Mouse (Mus musculus) cerebellum, adult 9-10 months (tissue): ENCODE measurements at regions not wholly inside any gene's neighbourhood (a gene's known extent, or its start where the extent isn't known, plus 50 kb on each side); places are given as distances from the start of the nearest gene placed in this dataset.

Experiments used
- DNase-seq: peaks from one replicate; pipeline ENCODE4 v3.0.0; 2022

DNA sequence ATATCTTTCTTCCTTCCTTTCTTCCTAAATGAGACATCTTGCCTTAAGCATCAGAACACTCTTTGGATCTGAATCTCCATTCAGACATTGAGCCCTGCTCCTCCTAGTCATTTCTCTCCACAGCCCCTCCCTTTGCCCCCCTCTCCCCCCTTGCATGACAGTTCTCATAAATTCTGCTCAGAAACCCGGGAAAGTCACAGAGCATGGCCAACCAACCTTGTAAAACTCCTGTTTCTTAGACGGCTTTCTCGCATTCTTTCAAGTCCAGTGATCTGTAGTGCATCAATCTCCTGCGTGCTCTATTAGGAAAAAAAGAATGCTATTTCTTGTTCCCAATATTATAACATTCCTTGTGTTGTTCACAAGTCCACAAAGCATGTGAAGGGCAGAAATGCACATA is 124.6 kb downstream of the Ugt8a start:
- DNase-seq, result no peak

DNA sequence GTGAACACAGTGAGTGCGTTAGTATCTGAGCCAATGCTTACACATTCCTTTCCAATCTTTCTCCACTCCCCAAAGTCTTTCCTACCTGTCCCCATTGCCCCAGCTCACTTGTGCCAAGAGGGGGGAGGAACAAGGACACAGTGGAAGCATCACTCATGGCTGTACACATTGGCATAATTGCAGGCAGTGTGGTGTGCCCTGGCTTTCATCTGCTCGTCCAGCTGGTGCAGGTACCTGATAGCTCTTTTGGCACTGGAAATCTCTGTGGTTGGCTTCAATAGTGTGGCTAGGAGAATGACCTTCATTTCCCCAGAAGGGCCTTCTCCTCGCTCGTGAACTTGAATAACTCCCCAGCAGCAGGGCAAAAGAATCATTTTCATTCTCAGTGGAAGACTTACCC is 125.6 kb downstream of the Ugt8a start:
- peak; percentile 9 for DNase-seq

DNA sequence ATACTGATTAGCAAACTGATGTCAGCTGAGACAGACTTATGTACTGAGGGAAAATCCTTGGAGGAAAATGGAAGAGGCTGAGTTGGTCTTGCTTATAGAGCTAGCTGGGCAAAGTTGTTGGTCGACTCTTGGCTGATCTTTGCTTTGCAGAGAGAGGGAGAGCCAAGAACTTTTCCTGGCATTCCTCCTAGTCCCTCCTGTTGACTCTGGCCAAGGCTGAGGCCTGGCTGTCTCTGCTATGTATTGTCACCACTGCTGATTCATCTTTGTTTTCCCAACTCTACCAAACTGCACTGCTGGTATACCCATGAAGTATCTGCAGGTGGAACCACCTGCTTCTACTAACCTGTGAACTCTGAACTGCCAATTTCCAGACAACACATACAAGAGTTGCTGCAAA is 143.8 kb downstream of the Ugt8a start:
- no peak for DNase-seq

DNA sequence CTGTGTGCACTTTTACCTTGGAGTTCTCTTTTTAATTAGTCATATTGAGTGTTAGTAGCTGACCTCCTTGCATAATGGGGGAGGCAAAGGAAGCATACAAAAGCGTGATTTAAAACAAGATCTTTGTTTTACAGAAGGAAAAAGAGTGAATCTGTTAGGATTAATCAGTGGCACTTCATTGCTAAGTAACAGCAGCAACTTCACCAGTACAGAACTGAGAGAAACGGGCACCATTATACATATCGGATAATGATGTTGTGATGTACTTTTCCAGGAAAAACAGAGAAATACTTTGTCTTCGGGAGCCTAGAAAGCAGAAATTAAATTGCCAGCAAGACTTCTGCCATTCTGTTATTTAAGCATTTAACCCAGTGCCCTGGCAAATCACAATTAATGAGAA is 157.1 kb downstream of the Ugt8a start:
- DNase-seq, result no peak

DNA sequence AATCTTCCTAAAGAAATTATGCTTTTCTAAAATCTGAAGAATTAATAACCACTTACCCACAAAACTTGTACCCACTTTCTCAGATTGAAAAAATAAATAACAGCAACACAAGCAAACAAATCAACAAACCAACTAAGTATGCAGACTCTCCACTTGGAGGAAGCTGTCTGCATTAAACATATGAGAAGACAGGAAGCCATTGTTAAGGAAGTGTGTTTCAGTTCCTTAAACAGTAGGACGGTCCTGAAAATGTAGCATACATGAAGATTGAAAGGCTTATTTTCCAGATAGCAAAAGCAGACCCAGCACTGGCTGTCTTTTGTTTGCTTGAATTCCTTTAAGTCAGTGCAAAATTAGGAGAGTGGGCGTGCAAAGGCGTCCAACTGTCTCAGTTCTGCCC is 158.2 kb downstream of the Ugt8a start:
- no peak for DNase-seq
